Mouse (Mus musculus) layer of hippocampus, adult 8-10 months (tissue): ENCODE results near the gene Gpat3. TPM values are rescaled to one million over a fixed set of nuclear protein-coding genes. Genes with fewer than 3 reads are reported as not detected.

Experiments
- DNase-seq, 2 experiments: peaks; one replicate each; pipeline ENCODE4 v3.0.0; 2022; ENCODE audit warnings: low spot score in 2 of 2
- total RNA-seq, 4 experiments: library from RNA; stranded (reverse); gene quantifications; 2 replicates each; pipeline ENCODE4 v1.2.4; 2022

The Gpat3 gene
- total RNA-seq, 4 experiments from 2014 or later, result 2.8 to 4.0 (median 4.0) TPM

DNA sequence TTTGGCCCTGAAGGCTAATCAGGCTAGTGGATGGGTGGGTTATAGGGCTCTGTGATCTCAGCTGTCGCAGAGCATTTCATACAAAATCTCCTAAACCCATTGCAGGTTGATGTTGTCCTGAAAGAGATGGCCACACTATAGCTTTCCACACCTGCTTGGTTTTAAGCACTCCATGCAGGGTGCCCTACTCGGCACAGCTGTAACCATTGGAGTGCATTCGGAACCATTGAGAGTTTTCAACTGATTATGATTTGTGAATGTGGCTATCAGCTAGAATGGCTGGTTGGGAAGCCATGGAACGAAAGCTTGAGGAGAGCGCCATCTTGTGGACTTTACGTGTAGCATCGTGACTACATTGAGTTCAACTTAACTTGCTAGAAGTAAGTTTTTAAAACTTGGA is 69.5 kb downstream of the Gpat3 start:
- DNase-seq, result peak in 1 of 2 experiments; percentile 48

- DNase-seq, result no peak
Measured at GRCm38 (mm10) chr5:100915411-100915810, 69.9 kb downstream of the Gpat3 start.

- DNase-seq, result no peak
Measured at GRCm38 (mm10) chr5:100916416-100916815, 70.9 kb downstream of the Gpat3 start.

DNA sequence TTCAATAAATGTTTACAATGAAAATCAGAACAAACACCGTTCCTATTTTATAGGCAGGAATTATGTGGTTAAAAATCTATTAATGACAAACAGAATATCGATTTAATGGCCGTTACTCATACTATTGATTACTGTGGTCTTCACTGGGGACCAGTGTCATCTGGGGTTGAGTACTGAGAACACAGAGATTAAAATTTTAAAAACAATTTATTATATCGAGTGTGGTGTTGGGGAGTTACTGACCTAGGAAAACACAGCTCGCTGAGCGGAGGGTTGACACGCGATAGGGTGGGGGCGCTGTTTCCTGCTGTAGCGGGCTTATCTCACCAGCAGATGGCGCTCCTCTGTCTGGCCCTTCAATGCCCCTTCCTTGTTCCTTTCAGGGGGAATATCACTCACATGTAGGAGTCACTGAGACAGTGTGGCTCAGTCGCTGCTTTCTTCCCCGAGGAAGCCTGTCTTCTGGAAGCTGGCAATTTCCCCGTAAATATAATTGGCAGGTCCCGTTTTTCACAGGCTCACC is 71.8 kb downstream of the Gpat3 start:
- peak in 1 of 2 experiments; percentile 55 for DNase-seq

DNA sequence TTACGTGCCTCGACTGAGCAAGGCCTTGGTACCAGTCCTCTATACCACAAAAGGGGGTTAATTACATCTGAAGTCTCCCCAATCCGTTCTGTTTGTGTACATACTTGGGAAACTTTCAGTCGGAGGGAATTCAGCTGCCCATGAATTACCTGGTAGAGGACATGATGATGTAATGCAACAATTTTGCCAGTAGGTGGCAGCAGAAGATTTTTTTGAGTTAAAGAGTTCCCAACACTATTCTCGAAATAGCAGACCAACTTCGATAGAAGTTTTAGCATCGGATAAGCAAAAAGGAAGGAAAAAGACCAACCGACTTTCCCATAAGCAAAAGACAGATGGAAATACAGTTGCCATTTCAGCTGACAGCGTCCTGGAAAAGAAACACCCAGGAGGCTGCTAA is 73.6 kb downstream of the Gpat3 start:
- DNase-seq, result peak; percentile 22 to 46

DNA sequence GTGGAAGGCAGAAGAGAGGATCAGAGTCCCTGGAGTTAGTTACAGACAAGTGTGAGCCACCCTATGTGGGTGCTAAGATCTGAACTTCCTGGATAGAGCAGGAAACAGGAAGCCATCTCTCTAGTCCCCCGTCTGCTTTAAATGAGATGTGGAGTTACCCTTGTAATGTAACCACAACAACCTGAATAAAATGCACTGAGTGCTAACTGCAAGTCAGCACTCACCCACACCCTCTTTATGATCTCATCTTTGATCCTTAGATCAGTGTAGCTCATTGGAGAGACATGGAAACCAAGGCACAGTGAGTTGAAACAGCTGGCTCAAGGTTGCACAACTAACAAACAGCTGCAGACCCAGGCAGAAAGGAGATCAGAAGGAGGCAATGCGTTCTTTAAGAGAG is 84.2 kb downstream of the Gpat3 start:
- no peak for DNase-seq

GRCm38 (mm10) chr5:100943716-100944115 is 98.2 kb downstream of the Gpat3 start:
- DNase-seq, result no peak

DNA sequence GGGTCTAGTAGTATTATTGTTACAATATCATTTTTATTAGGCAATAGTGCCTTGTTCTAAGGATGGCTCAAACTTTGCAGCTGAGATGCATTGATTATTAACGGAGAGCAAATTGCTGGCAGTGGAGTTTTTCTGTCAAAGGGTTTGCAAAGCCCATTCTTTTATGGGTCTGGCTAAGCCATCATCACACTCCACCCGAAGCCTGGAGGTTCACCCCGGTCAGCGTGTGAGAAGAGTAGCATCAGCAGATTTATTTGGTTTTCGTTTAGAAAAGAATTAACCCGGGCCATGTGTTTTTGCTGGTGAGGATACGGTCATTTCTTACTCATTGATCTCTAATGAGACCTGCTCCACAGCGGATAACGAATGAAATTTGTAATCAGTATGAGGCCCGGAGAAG is 99.8 kb downstream of the Gpat3 start:
- no peak for DNase-seq

Other genes with a start within 250 kb of the Gpat3 start
- 10 to 100 TPM; 77.6 to 88.5 (median 82.3) TPM for gene Coq2, start 170.6 kb upstream of the Gpat3 start, total RNA-seq
- gene Hpse, start 126.0 kb upstream of the Gpat3 start, total RNA-seq, result 1 to 10 TPM in 1 of 4 experiments, under 1 TPM in 3; 0.33 to 1.3 (median 0.88) TPM
- gene Helq, start 47.1 kb upstream of the Gpat3 start, total RNA-seq, result 10 to 100 TPM; 13.2 to 22.4 (median 19.5) TPM
- 10 to 100 TPM; 58.2 to 74.5 (median 66.7) TPM for gene Mrps18c, start 47.1 kb upstream of the Gpat3 start, total RNA-seq
- gene Abraxas1, start 24.7 kb upstream of the Gpat3 start, total RNA-seq, result 10 to 100 TPM in 1 of 4 experiments, 1 to 10 TPM in 3; 7.0 to 11.1 (median 8.9) TPM